Mouse (Mus musculus) E14TG2a.4 (cell line): ENCODE measurements around the gene Mphosph10.

Source experiments
- CTCF ChIP-seq: conservative IDR thresholded peaks from 2 replicates; pipeline ENCODE4 v1.5.1; 2014; ENCODE audit warnings: low read length
- NANOG ChIP-seq: IDR thresholded peaks from 2 replicates; pipeline ENCODE4 v1.6.1; 2014; ENCODE audit warnings: borderline replicate concordance, low read length, mixed read lengths

GRCm38 (mm10) chr7:64326892-64327291 lies 65.2 kb downstream of the Mphosph10 start:
- peak; percentile 58 for TF ChIP-seq CTCF
- TF ChIP-seq NANOG = no peak
